Mouse (Mus musculus) MEL (cell line): ENCODE measurements around the gene Angptl1. TPM values are rescaled to one million over a fixed set of nuclear protein-coding genes. Genes with fewer than 3 reads are reported as not detected.

Experiments used
- DNase-seq: peaks from one replicate; pipeline ENCODE4 v3.0.0; 2011; ENCODE audit warnings: low read depth, low spot score
- H3K27ac ChIP-seq: 2 replicates; pipeline ENCODE4 v1.5.1; 2012; ENCODE audit warnings: low read depth, mild to moderate bottlenecking, control low read depth, low read length, moderate library complexity; ENCODE audit not compliant: control insufficient read depth
- H3K27me3 ChIP-seq, 2 experiments: fragments of 150-350 bp in 1 of 2; sonication (generic) in 1 of 2; 2 replicates each; pipeline ENCODE4 v1.6.1; 2012; ENCODE audit warnings: low read length in 2 of 2, mild to moderate bottlenecking in 2 of 2, improper control_type of control experiment in 1 of 2, moderate library complexity in 1 of 2; ENCODE audit not compliant: insufficient read depth in 2 of 2, control insufficient read depth in 1 of 2
- H3K36me3 ChIP-seq, 2 experiments: 2 replicates each; pipeline ENCODE4 v1.6.1; 2012 to 2014; ENCODE audit warnings: low read length in 2 of 2, improper control_type of control experiment in 1 of 2, inconsistent platforms in 1 of 2, mild to moderate bottlenecking in 1 of 2; ENCODE audit not compliant: insufficient read depth in 2 of 2, control insufficient read depth in 1 of 2
- H3K4me1 ChIP-seq, 2 experiments: fragments of 150-350 bp in 1 of 2; sonication (generic) in 1 of 2; 2 replicates each; pipeline ENCODE4 v1.6.1; 2012; ENCODE audit warnings: low read length in 2 of 2, improper control_type of control experiment in 1 of 2, mild to moderate bottlenecking in 1 of 2; ENCODE audit not compliant: insufficient read depth in 2 of 2, control insufficient read depth in 1 of 2
- H3K4me3 ChIP-seq, 2 experiments: fragments of 150-350 bp in 1 of 2; sonication (generic) in 1 of 2; 2 replicates each; pipeline ENCODE4 v1.5.1; 2012; ENCODE audit warnings: low read depth in 2 of 2, low read length in 2 of 2, mild to moderate bottlenecking in 2 of 2, moderate library complexity in 2 of 2, control low read depth in 1 of 2, improper control_type of control experiment in 1 of 2; ENCODE audit not compliant: control insufficient read depth in 1 of 2, insufficient read depth in 1 of 2
- H3K79me2 ChIP-seq: 2 replicates; pipeline ENCODE4 v1.6.1; 2012; ENCODE audit warnings: mild to moderate bottlenecking, low read length, moderate library complexity; ENCODE audit not compliant: control insufficient read depth, poor library complexity, insufficient read depth
- H3K9ac ChIP-seq: 2 replicates; pipeline ENCODE4 v1.6.1; 2012; ENCODE audit warnings: low read depth, mild to moderate bottlenecking, control low read depth, low read length, moderate library complexity; ENCODE audit not compliant: control insufficient read depth, poor library complexity, severe bottlenecking
- H3K9me3 ChIP-seq: fragments of 150-350 bp; sonication (generic); replicated peaks from 2 replicates; pipeline ENCODE4 v1.6.1; 2012; ENCODE audit warnings: mild to moderate bottlenecking, low read length, improper control_type of control experiment, moderate library complexity; ENCODE audit not compliant: insufficient read depth
- CHD2 ChIP-seq: IDR thresholded peaks from 2 replicates; pipeline ENCODE4 v1.6.1; 2011; ENCODE audit warnings: low read length, improper control_type of control experiment
- CTCF ChIP-seq, 3 experiments: IDR thresholded peaks in 2 of 3; conservative IDR thresholded peaks in 1 of 3; 2 replicates each; pipeline ENCODE4 v1.5.1; 2011 to 2012; ENCODE audit warnings: low read length in 3 of 3, low read depth in 2 of 3, mild to moderate bottlenecking in 2 of 3, improper control_type of control experiment in 1 of 3, inconsistent platforms in 1 of 3, mixed read lengths in 1 of 3, moderate library complexity in 1 of 3; ENCODE audit not compliant: control insufficient read depth in 1 of 3, insufficient read depth in 1 of 3, poor library complexity in 1 of 3, severe bottlenecking in 1 of 3
- E2F4 ChIP-seq: IDR thresholded peaks from 2 replicates; pipeline ENCODE4 v1.6.1; 2011; ENCODE audit warnings: low read depth, low read length, improper control_type of control experiment, borderline replicate concordance
- ELF1 ChIP-seq: IDR thresholded peaks from 2 replicates; pipeline ENCODE4 v1.6.1; 2014; ENCODE audit warnings: low read depth, mild to moderate bottlenecking, inconsistent platforms, low read length, improper control_type of control experiment, moderate library complexity
- EP300 ChIP-seq, 2 experiments: IDR thresholded peaks; 2 replicates each; pipeline ENCODE4 v1.6.1; 2011; ENCODE audit warnings: improper control_type of control experiment in 2 of 2, low read length in 2 of 2, low read depth in 1 of 2, mild to moderate bottlenecking in 1 of 2
- ETS1 ChIP-seq: IDR thresholded peaks from 2 replicates; pipeline ENCODE4 v1.6.1; 2012; ENCODE audit warnings: low read depth, mild to moderate bottlenecking, inconsistent platforms, low read length, improper control_type of control experiment, moderate library complexity
- GABPA ChIP-seq: IDR thresholded peaks from 2 replicates; pipeline ENCODE4 v1.6.1; 2012; ENCODE audit warnings: low read depth, mild to moderate bottlenecking, inconsistent platforms, low read length, improper control_type of control experiment, moderate library complexity
- KAT2A ChIP-seq: conservative IDR thresholded peaks from 2 replicates; pipeline ENCODE4 v1.6.1; 2012; ENCODE audit warnings: low read depth, low read length, improper control_type of control experiment, inconsistent platforms
- MAFK ChIP-seq: IDR thresholded peaks from 2 replicates; pipeline ENCODE4 v1.6.1; 2011; ENCODE audit warnings: low read depth, mild to moderate bottlenecking, low read length, improper control_type of control experiment, borderline replicate concordance
- MAZ ChIP-seq: IDR thresholded peaks from 2 replicates; pipeline ENCODE4 v1.6.1; 2012; ENCODE audit warnings: low read depth, mild to moderate bottlenecking, inconsistent platforms, low read length, improper control_type of control experiment
- MEF2A ChIP-seq: IDR thresholded peaks from 2 replicates; pipeline ENCODE4 v1.6.1; 2014; ENCODE audit warnings: low read depth, mild to moderate bottlenecking, inconsistent platforms, low read length, improper control_type of control experiment; ENCODE audit not compliant: poor library complexity, insufficient replicate concordance, severe bottlenecking; ENCODE audit errors: extremely low read depth
- MYB ChIP-seq: IDR thresholded peaks from 2 replicates; pipeline ENCODE4 v1.6.1; 2011; ENCODE audit warnings: mild to moderate bottlenecking, low read depth, low read length, improper control_type of control experiment
- NELFE ChIP-seq: IDR thresholded peaks from 2 replicates; pipeline ENCODE4 v1.6.1; 2011; ENCODE audit warnings: low read depth, low read length, improper control_type of control experiment
- POLR2A ChIP-seq, 2 experiments: IDR thresholded peaks; 2 replicates each; pipeline ENCODE4 v1.6.1; 2011 to 2012; ENCODE audit warnings: low read length in 2 of 2, mild to moderate bottlenecking in 2 of 2, control low read depth in 1 of 2, improper control_type of control experiment in 1 of 2, low read depth in 1 of 2, moderate library complexity in 1 of 2; ENCODE audit not compliant: control insufficient read depth in 1 of 2, insufficient read depth in 1 of 2, poor library complexity in 1 of 2
- POLR2AphosphoS2 ChIP-seq: IDR thresholded peaks from 2 replicates; pipeline ENCODE4 v1.6.1; 2011; ENCODE audit warnings: low read length, improper control_type of control experiment
- RAD21 ChIP-seq: IDR thresholded peaks from 2 replicates; pipeline ENCODE4 v1.6.1; 2011; ENCODE audit warnings: mild to moderate bottlenecking, low read depth, low read length, improper control_type of control experiment
- SIN3A ChIP-seq: IDR thresholded peaks from 2 replicates; pipeline ENCODE4 v1.6.1; 2012; ENCODE audit warnings: low read length, improper control_type of control experiment, inconsistent platforms
- SMC3 ChIP-seq: IDR thresholded peaks from 2 replicates; pipeline ENCODE4 v1.6.1; 2011; ENCODE audit warnings: low read depth, low read length, improper control_type of control experiment
- UBTF ChIP-seq: IDR thresholded peaks from 2 replicates; pipeline ENCODE4 v1.6.1; 2012; ENCODE audit warnings: low read depth, mild to moderate bottlenecking, inconsistent platforms, low read length, improper control_type of control experiment, moderate library complexity, borderline replicate concordance; ENCODE audit not compliant: insufficient read depth
- USF2 ChIP-seq, 2 experiments: IDR thresholded peaks; 2 replicates each; pipeline ENCODE4 v1.6.1; 2011 to 2012; ENCODE audit warnings: improper control_type of control experiment in 2 of 2, low read length in 2 of 2, borderline replicate concordance in 1 of 2, inconsistent platforms in 1 of 2, low read depth in 1 of 2, mild to moderate bottlenecking in 1 of 2; ENCODE audit not compliant: insufficient read depth in 1 of 2
- ZC3H11A ChIP-seq: IDR thresholded peaks from 2 replicates; pipeline ENCODE4 v1.6.1; 2012; ENCODE audit warnings: low read depth, mild to moderate bottlenecking, inconsistent platforms, low read length, improper control_type of control experiment
- ZKSCAN1 ChIP-seq: IDR thresholded peaks from 2 replicates; pipeline ENCODE4 v1.6.1; 2012; ENCODE audit warnings: low read depth, mild to moderate bottlenecking, inconsistent platforms, low read length, improper control_type of control experiment, moderate library complexity
- ZMIZ1 ChIP-seq: IDR thresholded peaks from 2 replicates; pipeline ENCODE4 v1.6.1; 2012; ENCODE audit warnings: low read depth, mild to moderate bottlenecking, inconsistent platforms, low read length, improper control_type of control experiment, moderate library complexity
- ZNF384 ChIP-seq: IDR thresholded peaks from 2 replicates; pipeline ENCODE4 v1.6.1; 2012; ENCODE audit warnings: low read depth, mild to moderate bottlenecking, inconsistent platforms, low read length, improper control_type of control experiment
- polyA plus RNA-seq, 2 experiments: library from polyadenylated mRNA; stranded (reverse) in 1 of 2; unstranded in 1 of 2; fragments of >175 nt in 1 of 2; fragments of >200 nt in 1 of 2; gene quantifications; 2 replicates each; pipeline versions ENCODE4 v1.2.1 to v1.2.4; 2012; ENCODE audit warnings: low replicate concordance in 2 of 2, low read depth in 1 of 2; ENCODE audit not compliant: insufficient read length in 2 of 2, insufficient read depth in 1 of 2, missing spikeins in 1 of 2
- total RNA-seq: library from RNA; depleted of rRNA; stranded (reverse); fragments of 300-350 nt; gene quantifications from 2 replicates; pipeline ENCODE4 v1.2.3, GENCODE M21; 2012

Angptl1 gene
- total and polyA plus RNA-seq, 3 experiments, result 0.07 TPM; not detected in 2

DNA sequence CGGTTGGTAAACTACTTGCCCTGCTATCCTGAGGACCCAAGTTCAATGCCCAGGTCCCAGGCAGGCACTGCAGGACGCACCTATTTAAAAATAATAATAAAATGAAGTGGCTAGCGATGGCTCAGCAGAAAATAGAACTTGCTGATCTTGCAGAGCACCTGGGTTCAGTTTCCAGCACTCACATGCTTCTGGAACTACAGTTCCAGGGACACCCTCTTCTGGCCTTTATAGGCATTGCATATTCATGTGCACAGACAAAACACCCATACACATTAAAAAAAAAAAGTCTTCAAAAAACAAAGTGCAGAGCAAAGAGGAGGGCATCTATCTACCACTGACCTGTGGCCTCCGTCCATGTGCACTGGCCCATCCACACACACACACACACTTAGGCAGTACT, 53.2 kb downstream of the Angptl1 start:
- Histone ChIP-seq H3K4me3 (no peak overlapping the region), H3K27ac (no peak overlapping the region), H3K27me3 (no peaks in the 10 kb centered on the region), H3K9ac (no peak overlapping the region), H3K36me3 (no peaks in the 10 kb centered on the region), H3K4me1 (0 out of 4 replicates have a peak, but pooled peaks cover 0 to 3% of the 10 kb centered on the region in 2 experiments), H3K9me3 (no peaks in the 10 kb centered on the region), H3K79me2 (no peaks in the 10 kb centered on the region)
- DNase-seq, result peak; percentile 66
- no peak for TF ChIP-seq MAFK
- peak in 2 of 3 experiments; percentile 33 to 58; a peak in 4 of 6 replicates for TF ChIP-seq CTCF (IDR thresholded peaks at IDR 0.05 in 2 of 3, conservative IDR thresholded peaks at IDR 0.05 in 1 of 3; ENCODE audit: control insufficient read depth in 1 of 3, insufficient read depth in 1 of 3, low read depth in 2 of 3, low read length in 3 of 3, poor library complexity in 1 of 3, severe bottlenecking in 1 of 3)
- no peak for TF ChIP-seq EP300 (IDR thresholded peaks at IDR 0.05; ENCODE audit: low read depth in 1 of 2, low read length in 2 of 2)
- TF ChIP-seq ZC3H11A, result peak; percentile 43
- TF ChIP-seq ELF1, result no peak
- no peak for TF ChIP-seq POLR2A (IDR thresholded peaks at IDR 0.05; ENCODE audit: control insufficient read depth in 1 of 2, insufficient read depth in 1 of 2, low read depth in 1 of 2, low read length in 2 of 2, poor library complexity in 1 of 2)
- peak; percentile 71 for TF ChIP-seq SMC3
- TF ChIP-seq RAD21, result peak; percentile 56
- TF ChIP-seq CHD2, result no peak
- TF ChIP-seq ZKSCAN1, result no peak
- no peak for TF ChIP-seq KAT2A
- TF ChIP-seq NELFE, result no peak
- no peak for TF ChIP-seq E2F4
- no peak for TF ChIP-seq GABPA
- no peak for TF ChIP-seq MYB
- peak; percentile 78 for TF ChIP-seq ZNF384
- no peak for TF ChIP-seq SIN3A

DNA sequence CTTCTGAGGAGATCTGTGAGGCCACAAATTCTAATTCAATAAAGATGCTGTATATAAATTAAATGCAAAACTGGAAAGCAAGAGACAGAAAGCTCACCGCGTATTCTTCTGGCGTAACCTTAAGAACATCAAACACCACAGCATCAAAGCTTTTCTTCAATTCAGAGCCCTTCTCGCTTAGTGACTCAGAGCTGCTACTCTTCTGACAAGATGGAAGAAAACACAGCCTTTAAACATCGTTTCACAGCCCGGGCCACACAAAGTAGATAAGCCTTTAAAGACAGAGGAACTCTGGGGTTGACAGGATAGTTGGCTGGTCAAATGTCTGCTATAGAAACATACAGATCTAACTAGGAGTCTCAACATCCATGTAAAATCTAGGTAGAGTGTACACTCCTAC, 63.3 kb downstream of the Angptl1 start:
- no peaks in the 10 kb centered on the region for H3K36me3 ChIP-seq
- no peak for DNase-seq
- H3K4me3 ChIP-seq, result no peak overlapping the region
- no peaks in the 10 kb centered on the region for H3K9me3 ChIP-seq
- no peaks in the 10 kb centered on the region for H3K79me2 ChIP-seq
- no peak overlapping the region for H3K9ac ChIP-seq
- H3K27ac ChIP-seq, result no peak overlapping the region
- H3K27me3 ChIP-seq, result no peaks in the 10 kb centered on the region
- no peaks in the 10 kb centered on the region for H3K4me1 ChIP-seq
- TF ChIP-seq GABPA (no peak), NELFE (no peak), MEF2A (no peak), ZC3H11A (no peak), ETS1 (no peak), MAZ (no peak), RAD21 (no peak), MYB (no peak), ZMIZ1 (no peak), SMC3 (no peak), UBTF (no peak), POLR2A (IDR thresholded peaks at IDR 0.05; ENCODE audit: control insufficient read depth in 1 of 2, insufficient read depth in 1 of 2, low read depth in 1 of 2, low read length in 2 of 2, poor library complexity in 1 of 2) (no peak), POLR2AphosphoS2 (no peak), ELF1 (no peak), USF2 (IDR thresholded peaks at IDR 0.05; ENCODE audit: borderline replicate concordance in 1 of 2, insufficient read depth in 1 of 2, low read depth in 1 of 2, low read length in 2 of 2) (no peak), MAFK (no peak), ZKSCAN1 (no peak), CTCF (IDR thresholded peaks at IDR 0.05 in 2 of 3, conservative IDR thresholded peaks at IDR 0.05 in 1 of 3; ENCODE audit: control insufficient read depth in 1 of 3, insufficient read depth in 1 of 3, low read depth in 2 of 3, low read length in 3 of 3, poor library complexity in 1 of 3, severe bottlenecking in 1 of 3) (no peak)
